In the genomic region with DNA sequence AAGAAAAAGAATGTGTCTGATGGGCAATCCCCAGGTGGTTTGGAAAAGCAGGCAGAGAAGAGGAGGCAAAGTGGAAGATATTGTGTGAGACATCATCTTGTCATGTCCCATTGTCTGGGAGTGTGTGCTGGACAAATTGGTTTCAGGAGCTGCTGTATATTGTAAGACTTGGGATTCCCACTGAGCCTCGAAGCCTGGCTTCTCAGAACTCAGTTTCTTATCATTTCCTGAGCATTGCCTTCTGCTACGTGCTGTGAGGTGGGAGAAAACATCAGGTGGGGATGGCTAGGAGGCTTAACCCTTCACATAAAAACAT, we compare ENCODE assay signal across 26 mouse cellular contexts.
DNase-seq lines count a peak whose midpoint lies in the region; ATAC-seq and TF ChIP-seq lines count a peak whose summit lies in the region.
"Had no signal": no experiment of that assay in that cellular context is flagged by ENCODE, and none has a peak within 500 bp of the region (broad histone marks: within the 10 kb centered on the region; RNA-seq: fewer than 3 reads in every experiment).

No protein-coding gene starts in this region.

- TF ChIP-seq CTCF in forebrain, postnatal 0 days (IDR thresholded peaks at IDR 0.05; ENCODE audit: low read depth) = no peak

- no peak overlapping the region for H3K9ac ChIP-seq in forebrain, embryonic 12.5 days
- no peak overlapping the region for H3K9ac ChIP-seq in forebrain, postnatal 0 days
- H3K9ac ChIP-seq in neural tube, embryonic 13.5 days = 0 out of 2 replicates have a peak overlapping the region, but pooled peaks have one; percentile 28
- H3K9ac ChIP-seq in neural tube, embryonic 15.5 days (replicated peaks) = no peak overlapping the region
- H3K9ac ChIP-seq in hindbrain, embryonic 11.5 days (ENCODE audit: low read depth, low read length) = no peak overlapping the region
- H3K9ac ChIP-seq in hindbrain, embryonic 16.5 days (ENCODE audit: low read depth, low read length) = no peak overlapping the region
- H3K9ac ChIP-seq: heart, embryonic 12.5 days; intestine, embryonic 15.5 days; liver, embryonic 12.5 days had no signal

- WGBS in forebrain, embryonic 12.5 days = 43% methylated on average over 2 of the region's 2 CpGs
- 48% methylated on average over 2 of the region's 2 CpGs for WGBS in forebrain, postnatal 0 days
- 49% methylated on average over 2 of the region's 2 CpGs for WGBS in neural tube, embryonic 13.5 days
- 39% methylated on average over 2 of the region's 2 CpGs for WGBS in neural tube, embryonic 15.5 days
- 29% methylated on average over 2 of the region's 2 CpGs for WGBS in hindbrain, embryonic 11.5 days
- WGBS in hindbrain, embryonic 16.5 days = 19% methylated on average over 2 of the region's 2 CpGs

- no peak for DNase-seq in forebrain, postnatal 0 days
- no peak for DNase-seq in hindbrain, embryonic 11.5 days (ENCODE audit: low spot score)
- DNase-seq in MN1 (ENCODE audit: low spot score) = no peak
- DNase-seq in adrenal gland, postnatal 25 days = no peak
- DNase-seq: adrenal gland, postnatal 36 days; cerebellum, adult 2 months; gastrocnemius, postnatal 25 days; heart, adult 18-20 months; kidney, adult 2 months; kidney, postnatal 4 days; layer of hippocampus, postnatal 36 days; lung, adult 18-20 months; lung, postnatal 4 days; right cerebral cortex, adult 18-20 months; thymus, adult 2 months; thymus, postnatal 36 days had no signal

- H3K9me3 ChIP-seq in forebrain, embryonic 12.5 days = no peaks in the 10 kb centered on the region
- H3K9me3 ChIP-seq in forebrain, postnatal 0 days (ENCODE audit: low read length) = no peaks in the 10 kb centered on the region
- H3K9me3 ChIP-seq in neural tube, embryonic 13.5 days = no peaks in the 10 kb centered on the region
- no peaks in the 10 kb centered on the region for H3K9me3 ChIP-seq in neural tube, embryonic 15.5 days (replicated peaks)
- no peaks in the 10 kb centered on the region for H3K9me3 ChIP-seq in hindbrain, embryonic 11.5 days (ENCODE audit: control insufficient read depth, low read length)
- no peaks in the 10 kb centered on the region for H3K9me3 ChIP-seq in hindbrain, embryonic 16.5 days (ENCODE audit: control insufficient read depth, low read length)
- H3K9me3 ChIP-seq: heart, embryonic 12.5 days; intestine, embryonic 15.5 days; liver, embryonic 12.5 days; megakaryocyte, embryonic 14.5 days had no signal

- ATAC-seq in forebrain, embryonic 12.5 days (ENCODE audit: low FRiP score) = peak; percentile 45
- ATAC-seq in forebrain, postnatal 0 days = no peak
- no peak for ATAC-seq in neural tube, embryonic 13.5 days (ENCODE audit: low read depth)
- no peak for ATAC-seq in neural tube, embryonic 15.5 days (ENCODE audit: low FRiP score)
- ATAC-seq in hindbrain, embryonic 11.5 days (ENCODE audit: low FRiP score) = no peak; the same call in 1 of the 2 replicates
- peak; percentile 24; the same call in 1 of the 2 replicates for ATAC-seq in hindbrain, embryonic 16.5 days
- ATAC-seq: intestine, embryonic 15.5 days; liver, embryonic 12.5 days; lung, postnatal 0 days had no signal

- no peak overlapping the region for H3K4me3 ChIP-seq in forebrain, embryonic 12.5 days (replicated peaks)
- H3K4me3 ChIP-seq in forebrain, postnatal 0 days (ENCODE audit: low read depth, low read length) = no peak overlapping the region
- no peak overlapping the region for H3K4me3 ChIP-seq in neural tube, embryonic 13.5 days
- H3K4me3 ChIP-seq in neural tube, embryonic 15.5 days (replicated peaks) = no peak overlapping the region
- no peak overlapping the region for H3K4me3 ChIP-seq in hindbrain, embryonic 11.5 days (ENCODE audit: low read depth, low read length)
- H3K4me3 ChIP-seq in hindbrain, embryonic 16.5 days (ENCODE audit: low read length) = no peak overlapping the region
- H3K4me3 ChIP-seq: erythroblast, embryonic 14.5 days; heart, embryonic 12.5 days; intestine, embryonic 15.5 days; liver, embryonic 12.5 days; megakaryocyte, embryonic 14.5 days had no signal

- H3K4me1 ChIP-seq in forebrain, embryonic 12.5 days = peaks cover 6% of the 10 kb centered on the region
- H3K4me1 ChIP-seq in forebrain, postnatal 0 days (ENCODE audit: insufficient read depth) = no peaks in the 10 kb centered on the region
- peaks cover 16% of the 10 kb centered on the region for H3K4me1 ChIP-seq in neural tube, embryonic 13.5 days (replicated peaks)
- H3K4me1 ChIP-seq in neural tube, embryonic 15.5 days = peaks cover 9% of the 10 kb centered on the region; the same call in 1 of the 2 replicates
- H3K4me1 ChIP-seq in hindbrain, embryonic 11.5 days (replicated peaks; ENCODE audit: control insufficient read depth, insufficient read depth, low read length) = no peaks in the 10 kb centered on the region
- H3K4me1 ChIP-seq in hindbrain, embryonic 16.5 days (ENCODE audit: control insufficient read depth, insufficient read depth, low read depth, low read length) = peaks cover 5% of the 10 kb centered on the region; the same call in 1 of the 2 replicates
- H3K4me1 ChIP-seq: heart, embryonic 12.5 days; intestine, embryonic 15.5 days; liver, embryonic 12.5 days; megakaryocyte, embryonic 14.5 days had no signal

- H3K36me3 ChIP-seq in forebrain, embryonic 12.5 days (replicated peaks) = no peaks in the 10 kb centered on the region
- no peaks in the 10 kb centered on the region for H3K36me3 ChIP-seq in forebrain, postnatal 0 days (ENCODE audit: insufficient read depth)
- H3K36me3 ChIP-seq in neural tube, embryonic 13.5 days = no peaks in the 10 kb centered on the region
- no peaks in the 10 kb centered on the region for H3K36me3 ChIP-seq in neural tube, embryonic 15.5 days
- no peaks in the 10 kb centered on the region for H3K36me3 ChIP-seq in hindbrain, embryonic 11.5 days (ENCODE audit: control insufficient read depth, insufficient read depth, low read length)
- H3K36me3 ChIP-seq in hindbrain, embryonic 16.5 days (ENCODE audit: control insufficient read depth, insufficient read depth, low read length) = no peaks in the 10 kb centered on the region
- H3K36me3 ChIP-seq: heart, embryonic 12.5 days; intestine, embryonic 15.5 days; liver, embryonic 12.5 days had no signal

- 0 out of 2 replicates have a peak overlapping the region, but pooled peaks have one; percentile 8 for H3K27ac ChIP-seq in forebrain, embryonic 12.5 days
- no peak overlapping the region for H3K27ac ChIP-seq in forebrain, postnatal 0 days (ENCODE audit: low read depth, low read length)
- peak overlapping the region; percentile 74 for H3K27ac ChIP-seq in neural tube, embryonic 13.5 days (replicated peaks)
- no peak overlapping the region for H3K27ac ChIP-seq in neural tube, embryonic 15.5 days (replicated peaks)
- H3K27ac ChIP-seq in hindbrain, embryonic 11.5 days (ENCODE audit: low read depth, low read length) = peak overlapping the region; percentile 59; the same call in 1 of the 2 replicates
- H3K27ac ChIP-seq in hindbrain, embryonic 16.5 days (ENCODE audit: low read depth, low read length) = no peak overlapping the region
- H3K27ac ChIP-seq: intestine, embryonic 15.5 days; liver, embryonic 12.5 days had no signal

- no peak overlapping the region for H3K4me2 ChIP-seq in forebrain, embryonic 12.5 days
- H3K4me2 ChIP-seq in forebrain, postnatal 0 days (ENCODE audit: low read depth) = no peak overlapping the region
- peak overlapping the region; percentile 43 for H3K4me2 ChIP-seq in neural tube, embryonic 13.5 days
- no peak overlapping the region for H3K4me2 ChIP-seq in neural tube, embryonic 15.5 days
- no peak overlapping the region for H3K4me2 ChIP-seq in hindbrain, embryonic 11.5 days (replicated peaks; ENCODE audit: low read depth, low read length)
- no peak overlapping the region for H3K4me2 ChIP-seq in hindbrain, embryonic 16.5 days (ENCODE audit: low read length)
- H3K4me2 ChIP-seq: heart, embryonic 12.5 days; intestine, embryonic 15.5 days; liver, embryonic 12.5 days had no signal

- H3K27me3 ChIP-seq in forebrain, embryonic 12.5 days = no peaks in the 10 kb centered on the region
- H3K27me3 ChIP-seq in forebrain, postnatal 0 days (ENCODE audit: insufficient read depth, low read length) = no peaks in the 10 kb centered on the region
- no peaks in the 10 kb centered on the region for H3K27me3 ChIP-seq in neural tube, embryonic 13.5 days
- H3K27me3 ChIP-seq in neural tube, embryonic 15.5 days (replicated peaks) = no peaks in the 10 kb centered on the region
- H3K27me3 ChIP-seq in hindbrain, embryonic 11.5 days (ENCODE audit: control insufficient read depth, insufficient read depth, low read length) = no peaks in the 10 kb centered on the region
- H3K27me3 ChIP-seq in hindbrain, embryonic 16.5 days (replicated peaks; ENCODE audit: control insufficient read depth, insufficient read depth, low read length) = no peaks in the 10 kb centered on the region
- H3K27me3 ChIP-seq: heart, embryonic 12.5 days; intestine, embryonic 15.5 days; liver, embryonic 12.5 days; megakaryocyte, embryonic 14.5 days had no signal

Comparison
In these comparisons a context has a peak if more than half of its experiments do, and no peak if none do; other contexts are left out.
1. ATAC-seq: peak in forebrain, embryonic 12.5 days (single experiment) and hindbrain, embryonic 16.5 days (single experiment); none in forebrain, postnatal 0 days (single experiment), neural tube, embryonic 13.5 days (single experiment), neural tube, embryonic 15.5 days (single experiment) and hindbrain, embryonic 11.5 days (single experiment).
2. H3K27ac ChIP-seq: peak in forebrain, embryonic 12.5 days (single experiment), neural tube, embryonic 13.5 days (single experiment) and hindbrain, embryonic 11.5 days (single experiment); none in forebrain, postnatal 0 days (single experiment), neural tube, embryonic 15.5 days (single experiment) and hindbrain, embryonic 16.5 days (single experiment).